Mouse (Mus musculus): Measurements from ENCODE around the gene Tns1.

DNA sequence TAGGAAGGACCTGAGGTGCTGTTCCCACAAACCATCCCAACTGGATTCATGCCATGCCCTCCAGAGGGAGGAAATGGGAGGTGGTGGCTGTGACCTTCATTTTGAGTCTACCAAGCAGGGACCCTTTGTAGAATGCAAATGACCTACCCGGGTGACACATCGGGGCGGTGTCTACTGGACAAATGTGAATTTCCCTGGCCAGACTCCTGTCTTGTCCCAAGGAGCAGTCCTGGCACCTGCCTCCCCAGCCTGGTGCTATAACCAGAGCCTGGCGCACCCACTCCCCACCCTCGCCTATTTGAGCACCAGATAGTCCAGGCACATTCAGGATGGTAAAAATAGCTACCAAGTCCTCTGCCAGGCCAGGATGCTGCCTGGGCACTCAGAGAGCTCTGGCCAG is 162.2 kb downstream of the Tns1 start:
- TF ChIP-seq CTCF (IDR thresholded peaks at IDR 0.05; ENCODE audit: low read depth) (no peak), EP300 (optimal IDR thresholded peaks at IDR 0.05) (no peak)
